Mouse (Mus musculus): ENCODE results near the gene Slc25a1.

GRCm38 (mm10) chr16:17934445-17934910, 6.5 kb upstream of the Slc25a1 start:
- TF ChIP-seq CTCF (IDR thresholded peaks at IDR 0.05; ENCODE audit: low read depth): peak; percentile 30; the same call in 1 of the 2 replicates
- no peak for TF ChIP-seq EP300 (IDR thresholded peaks at IDR 0.05; ENCODE audit: low read depth)
